Mouse (Mus musculus): ENCODE measurements around the gene Orm1. TPM values are rescaled to one million over a fixed set of nuclear protein-coding genes. Genes with fewer than 3 reads are reported as not detected.

Gene Orm1
- not detected in 2 replicates for polyA plus RNA-seq (2015; fragmentation: Nextera tagmentation; extraction: Ambion mirVana)

GRCm38 (mm10) chr4:63344295-63344694 lies at the start of gene Orm1:
Gene Orm1, plus strand, starts transcription at chr4:63344560.
- Histone ChIP-seq H3K4me1 (no peaks in the 10 kb centered on the region; the same call in 1 of the 2 replicates), H3K4me2 (replicated peaks) (no peak within 1 kb of the TSS), H3K4me3 (no peak within 1 kb of the TSS), H3K36me3 (no peaks in the 10 kb centered on the region), H3K9me3 (no peaks in the 10 kb centered on the region), H3K27ac (no peak within 1 kb of the TSS), H3K27me3 (no peaks in the 10 kb centered on the region), H3K9ac (no peak within 1 kb of the TSS)
- no peak for ATAC-seq (ENCODE audit: low FRiP score, low read depth)
- WGBS: 83% methylated on average over 8 of the region's 8 CpGs

GRCm38 (mm10) chr4:63295641-63296040 lies 48.7 kb upstream of the Orm1 start:
- H3K4me1 ChIP-seq: peaks cover 25% of the 10 kb centered on the region
- WGBS: 64% methylated on average over 1 of the region's 1 CpGs
- ATAC-seq (ENCODE audit: low FRiP score, low read depth): no peak
- H3K9me3 ChIP-seq: no peaks in the 10 kb centered on the region
- H3K27me3 ChIP-seq: no peaks in the 10 kb centered on the region
- H3K27ac ChIP-seq: no peak overlapping the region
- peaks cover 84% of the 10 kb centered on the region for H3K36me3 ChIP-seq
- H3K4me2 ChIP-seq (replicated peaks): no peak overlapping the region
- no peak overlapping the region for H3K4me3 ChIP-seq
- H3K9ac ChIP-seq: no peak overlapping the region

GRCm38 (mm10) chr4:63296263-63296662 lies 48.1 kb upstream of the Orm1 start:
- Histone ChIP-seq H3K36me3 (peaks cover 87% of the 10 kb centered on the region), H3K27ac (no peak overlapping the region)
- 53% methylated on average over 3 of the region's 3 CpGs for WGBS

GRCm38 (mm10) chr4:63296876-63297275 lies 47.5 kb upstream of the Orm1 start:
- Histone ChIP-seq H3K9me3 (no peaks in the 10 kb centered on the region), H3K27me3 (no peaks in the 10 kb centered on the region), H3K9ac (no peak overlapping the region), H3K27ac (no peak overlapping the region), H3K36me3 (peaks cover 87% of the 10 kb centered on the region), H3K4me3 (no peak overlapping the region), H3K4me1 (peaks cover 13% of the 10 kb centered on the region), H3K4me2 (replicated peaks) (no peak overlapping the region)
- no peak for ATAC-seq (ENCODE audit: low FRiP score, low read depth)
- 76% methylated on average over 8 of the region's 8 CpGs for WGBS

More at GRCm38 (mm10) chr4:63296263-63296662, 48.1 kb upstream of the Orm1 start:
- Histone ChIP-seq H3K4me1 (peaks cover 19% of the 10 kb centered on the region), H3K4me3 (no peak overlapping the region), H3K9me3 (no peaks in the 10 kb centered on the region), H3K9ac (no peak overlapping the region), H3K4me2 (replicated peaks) (no peak overlapping the region), H3K27me3 (no peaks in the 10 kb centered on the region)
- no peak for ATAC-seq (ENCODE audit: low FRiP score, low read depth)

- H3K9ac ChIP-seq: no peak overlapping the region
- H3K4me1 ChIP-seq: peaks cover 8% of the 10 kb centered on the region
- WGBS: 84% methylated on average over 8 of the region's 8 CpGs
- H3K4me3 ChIP-seq: no peak overlapping the region
- peaks cover 87% of the 10 kb centered on the region for H3K36me3 ChIP-seq
- no peak overlapping the region for H3K27ac ChIP-seq
- H3K9me3 ChIP-seq: no peaks in the 10 kb centered on the region
- no peaks in the 10 kb centered on the region for H3K27me3 ChIP-seq
- no peak overlapping the region for H3K4me2 ChIP-seq (replicated peaks)
- no peak for ATAC-seq (ENCODE audit: low FRiP score, low read depth)
These were observed 46.2 kb upstream of the Orm1 start for GRCm38 (mm10) chr4:63298191-63298590.

- Histone ChIP-seq H3K9me3 (no peaks in the 10 kb centered on the region), H3K9ac (no peak overlapping the region), H3K36me3 (peaks cover 91% of the 10 kb centered on the region), H3K4me1 (no peaks in the 10 kb centered on the region), H3K27me3 (no peaks in the 10 kb centered on the region), H3K4me3 (no peak overlapping the region), H3K27ac (no peak overlapping the region), H3K4me2 (replicated peaks) (no peak overlapping the region)
- WGBS: 58% methylated on average over 4 of the region's 4 CpGs
- ATAC-seq (ENCODE audit: low FRiP score, low read depth): no peak
These were observed 41.7 kb upstream of the Orm1 start for GRCm38 (mm10) chr4:63302641-63303040.

- Histone ChIP-seq H3K4me1 (no peaks in the 10 kb centered on the region), H3K36me3 (peaks cover 93% of the 10 kb centered on the region), H3K9me3 (no peaks in the 10 kb centered on the region), H3K9ac (no peak overlapping the region), H3K4me2 (replicated peaks) (no peak overlapping the region), H3K27ac (no peak overlapping the region), H3K27me3 (no peaks in the 10 kb centered on the region), H3K4me3 (no peak overlapping the region)
- 35% methylated on average over 21 of the region's 21 CpGs for WGBS
- ATAC-seq (ENCODE audit: low FRiP score, low read depth): no peak; the same call in 1 of the 2 replicates
These were observed 36.9 kb upstream of the Orm1 start for GRCm38 (mm10) chr4:63307175-63308062.

GRCm38 (mm10) chr4:63308316-63308715 lies 36.0 kb upstream of the Orm1 start:
- Histone ChIP-seq H3K9ac (no peak overlapping the region), H3K9me3 (no peaks in the 10 kb centered on the region), H3K4me3 (no peak overlapping the region), H3K27me3 (no peaks in the 10 kb centered on the region), H3K27ac (no peak overlapping the region), H3K36me3 (peaks cover 93% of the 10 kb centered on the region), H3K4me1 (no peaks in the 10 kb centered on the region), H3K4me2 (replicated peaks) (no peak overlapping the region)
- 78% methylated on average over 3 of the region's 3 CpGs for WGBS
- no peak for ATAC-seq (ENCODE audit: low FRiP score, low read depth)

GRCm38 (mm10) chr4:63310247-63310855 lies 34.0 kb upstream of the Orm1 start:
- WGBS: 61% methylated on average over 10 of the region's 10 CpGs
- H3K27me3 ChIP-seq: no peaks in the 10 kb centered on the region
- H3K9ac ChIP-seq: no peak overlapping the region
- H3K4me1 ChIP-seq: no peaks in the 10 kb centered on the region
- H3K9me3 ChIP-seq: no peaks in the 10 kb centered on the region
- no peak overlapping the region for H3K4me3 ChIP-seq
- no peak for ATAC-seq (ENCODE audit: low FRiP score, low read depth)
- H3K4me2 ChIP-seq (replicated peaks): no peak overlapping the region
- H3K36me3 ChIP-seq: peaks cover 94% of the 10 kb centered on the region
- H3K27ac ChIP-seq: no peak overlapping the region

- Histone ChIP-seq H3K9ac (no peak overlapping the region), H3K36me3 (peaks cover 94% of the 10 kb centered on the region), H3K4me2 (replicated peaks) (no peak overlapping the region), H3K27ac (no peak overlapping the region), H3K27me3 (no peaks in the 10 kb centered on the region), H3K4me3 (no peak overlapping the region), H3K9me3 (no peaks in the 10 kb centered on the region), H3K4me1 (no peaks in the 10 kb centered on the region)
- WGBS: 85% methylated on average over 7 of the region's 7 CpGs
- ATAC-seq (ENCODE audit: low FRiP score, low read depth): no peak
These were observed 32.9 kb upstream of the Orm1 start for GRCm38 (mm10) chr4:63311426-63311825.

- H3K27me3 ChIP-seq: no peaks in the 10 kb centered on the region
- H3K4me3 ChIP-seq: no peak overlapping the region
- WGBS: 78% methylated on average over 5 of the region's 5 CpGs
- no peaks in the 10 kb centered on the region for H3K9me3 ChIP-seq
- H3K36me3 ChIP-seq: peaks cover 99% of the 10 kb centered on the region
- H3K4me2 ChIP-seq (replicated peaks): no peak overlapping the region
- ATAC-seq (ENCODE audit: low FRiP score, low read depth): no peak
- no peaks in the 10 kb centered on the region for H3K4me1 ChIP-seq
- H3K27ac ChIP-seq: no peak overlapping the region
- H3K9ac ChIP-seq: no peak overlapping the region
These were observed 30.3 kb upstream of the Orm1 start for GRCm38 (mm10) chr4:63314063-63314462.

- Histone ChIP-seq H3K4me2 (replicated peaks) (no peak overlapping the region), H3K9ac (no peak overlapping the region), H3K27ac (no peak overlapping the region; the same call in 1 of the 2 replicates), H3K4me3 (no peak overlapping the region), H3K4me1 (no peaks in the 10 kb centered on the region), H3K9me3 (no peaks in the 10 kb centered on the region), H3K36me3 (peaks cover 85% of the 10 kb centered on the region), H3K27me3 (no peaks in the 10 kb centered on the region)
- no peak for ATAC-seq (ENCODE audit: low FRiP score, low read depth)
- 73% methylated on average over 9 of the region's 9 CpGs for WGBS
These were observed 28.1 kb upstream of the Orm1 start for GRCm38 (mm10) chr4:63316076-63316746.

Measured in limb, embryonic 13.5 days (tissue).